Mouse (Mus musculus) frontal cortex, postnatal 10 days (tissue): ENCODE measurements around the gene Galnt7.

Experiments used
- DNase-seq, 2 experiments: peaks; one replicate each; pipeline ENCODE4 v3.0.0; 2022; ENCODE audit warnings: low spot score in 2 of 2, mixed read lengths in 1 of 2

The Galnt7 gene

DNA sequence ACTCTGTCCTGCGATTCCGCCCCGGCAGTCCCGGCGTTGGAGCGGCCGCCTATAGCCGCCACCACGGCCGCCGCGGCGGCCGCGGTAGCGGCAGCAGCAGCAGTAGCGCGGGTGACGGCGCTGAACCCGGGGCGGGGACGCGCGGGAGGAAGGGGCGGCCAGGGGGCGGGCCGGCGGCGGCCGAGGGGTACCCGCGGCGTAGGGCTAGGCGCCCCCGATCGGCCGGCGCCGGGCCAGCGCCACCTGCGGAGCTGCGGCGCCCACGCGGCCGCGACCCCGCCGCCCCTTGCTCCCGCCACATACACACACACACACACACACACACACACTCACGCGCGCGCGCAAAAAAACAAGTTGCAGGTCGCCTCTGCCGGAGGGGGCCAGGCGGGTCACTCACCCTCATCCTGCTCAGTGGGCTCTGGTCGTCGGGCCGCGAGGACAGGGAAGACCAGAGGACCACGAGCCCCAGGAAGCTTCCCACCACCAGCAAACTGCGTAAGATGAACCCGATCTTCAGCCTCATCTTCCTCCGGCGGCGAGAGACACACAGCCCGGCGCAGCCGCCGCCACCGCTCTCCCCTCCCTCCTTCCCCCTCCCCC, at the start of gene Galnt7:
Gene Galnt7, minus strand, starts transcription at position 577 of the 600 bp plus-strand sequence.
- DNase-seq: peak; percentile 33 to 52

- DNase-seq: no peak
Observed at GRCm38 (mm10) chr8:57688633-57689032, 35.8 kb upstream of the Galnt7 start.

- no peak for DNase-seq
Observed at GRCm38 (mm10) chr8:57685803-57686202, 33.0 kb upstream of the Galnt7 start.

GRCm38 (mm10) chr8:57680044-57680443, 27.2 kb upstream of the Galnt7 start:
- no peak for DNase-seq

DNA sequence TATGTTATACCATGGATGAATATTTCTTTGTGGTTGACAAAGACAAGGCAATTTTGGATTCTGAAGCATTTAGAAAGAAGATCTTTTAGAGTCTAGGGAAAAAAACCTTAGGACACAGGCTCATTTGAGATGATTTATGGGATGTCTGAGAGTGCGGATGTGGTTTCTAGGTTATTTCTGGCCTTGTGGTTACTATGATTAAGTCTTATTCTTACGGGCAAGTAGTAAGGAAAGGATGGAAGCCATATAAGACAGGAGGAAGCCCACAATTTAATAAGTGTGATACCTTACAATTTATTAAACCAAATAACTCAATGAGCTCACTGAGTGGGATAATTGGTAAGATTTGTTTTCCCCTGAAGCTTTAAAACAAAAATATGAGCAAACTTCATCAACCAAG, 11.3 kb upstream of the Galnt7 start:
- no peak for DNase-seq

GRCm38 (mm10) chr8:57660019-57660418, 7.2 kb upstream of the Galnt7 start:
- no peak for DNase-seq

DNA sequence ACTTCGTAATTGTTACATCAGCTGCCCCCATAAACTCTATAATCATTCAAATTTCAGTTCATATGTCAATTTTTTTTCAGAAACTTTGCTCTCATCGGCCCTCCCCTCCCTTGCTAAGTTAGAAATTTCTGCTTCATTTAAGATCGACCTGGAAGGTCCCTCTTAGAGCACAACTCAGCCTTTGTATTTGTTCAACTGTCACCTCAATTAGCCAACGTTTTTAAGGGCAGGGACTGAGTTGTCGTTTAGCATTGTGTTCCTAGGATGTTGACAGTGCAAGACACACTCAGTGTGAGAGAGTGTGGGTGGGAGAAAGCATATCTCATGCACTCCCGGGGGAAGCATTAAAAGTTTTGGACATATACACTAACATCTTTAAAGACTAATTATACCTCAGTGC, 3.6 kb upstream of the Galnt7 start:
- DNase-seq: no peak

- DNase-seq: no peak
Observed at GRCm38 (mm10) chr8:57654146-57654545, 1.3 kb upstream of the Galnt7 start.

GRCm38 (mm10) chr8:57653768-57654125, 915 bp upstream of the Galnt7 start:
- DNase-seq: no peak

DNA sequence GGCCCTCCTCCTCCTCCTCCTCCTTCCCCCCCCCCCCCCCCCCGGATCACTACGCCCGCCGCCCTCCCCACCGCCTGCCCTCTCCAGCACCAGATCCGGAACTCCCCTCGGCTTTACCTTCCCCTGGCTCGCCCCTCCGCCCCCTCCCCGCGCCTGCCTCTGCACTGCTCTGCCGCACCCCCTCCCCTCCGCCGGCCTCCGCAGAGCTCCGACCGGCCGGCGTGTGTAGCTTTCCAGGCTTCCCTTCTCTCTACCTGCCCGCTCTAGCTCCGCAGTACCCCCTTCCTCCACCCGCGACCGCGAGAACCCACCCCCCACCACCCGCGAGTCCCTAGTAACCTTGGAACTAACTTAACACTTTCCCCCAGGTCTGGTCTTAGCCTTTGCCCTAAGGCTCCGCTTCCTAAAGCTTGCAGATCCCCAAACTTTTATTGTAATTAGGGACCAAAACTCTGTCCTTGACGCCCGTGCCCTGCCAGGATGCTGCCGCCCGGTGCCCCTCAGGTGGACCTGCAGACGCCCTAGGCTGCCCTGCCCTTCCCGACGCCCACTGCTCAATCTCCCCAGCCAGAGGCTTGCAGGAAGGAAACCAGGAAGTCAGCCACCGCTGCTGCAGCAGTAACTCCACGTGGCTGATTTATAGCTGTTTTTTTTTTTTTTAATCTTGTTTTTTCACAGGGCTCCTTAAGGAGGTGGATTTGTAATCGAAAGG, 380 bp upstream of the Galnt7 start:
- DNase-seq: peak; percentile 14 to 19

DNA sequence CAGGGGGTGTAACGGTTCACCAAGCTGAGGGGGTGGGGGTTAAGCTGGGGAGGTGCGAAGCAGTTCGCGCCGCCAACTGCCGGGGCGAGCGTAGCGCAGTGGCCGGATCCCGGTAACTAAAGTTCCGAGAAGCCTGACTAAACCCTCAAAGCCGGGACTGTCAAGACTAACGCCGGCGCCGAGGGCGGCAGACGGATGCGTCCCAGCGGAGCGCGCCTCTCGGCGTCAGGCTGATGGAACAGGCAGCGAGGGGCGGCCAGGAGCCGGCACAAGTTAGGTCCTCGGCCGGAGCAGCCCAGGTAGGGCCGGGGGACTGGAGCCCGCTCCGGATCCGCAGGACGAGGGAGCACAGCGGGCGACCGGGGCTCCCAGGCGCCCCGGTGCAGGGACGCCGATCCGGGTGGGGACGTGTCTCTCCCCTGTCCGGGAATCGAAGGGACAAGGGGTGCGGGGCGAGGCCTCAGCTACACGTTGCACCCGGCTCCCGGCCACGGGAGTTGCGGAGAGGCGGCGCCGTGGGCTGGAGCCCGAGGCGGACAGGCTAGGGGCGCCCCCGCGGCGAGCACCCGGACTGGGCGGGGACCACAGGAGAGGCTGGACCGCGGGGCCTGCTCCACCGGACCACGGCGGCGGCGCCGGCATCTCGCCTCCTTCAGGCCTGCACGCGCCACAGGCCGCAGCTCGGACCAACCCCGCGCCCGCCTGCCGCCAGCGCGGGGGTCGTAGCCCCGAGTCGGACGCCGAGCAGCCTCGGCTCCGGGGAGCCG, 960 bp downstream of the Galnt7 start:
- peak; percentile 34 to 66 for DNase-seq

DNA sequence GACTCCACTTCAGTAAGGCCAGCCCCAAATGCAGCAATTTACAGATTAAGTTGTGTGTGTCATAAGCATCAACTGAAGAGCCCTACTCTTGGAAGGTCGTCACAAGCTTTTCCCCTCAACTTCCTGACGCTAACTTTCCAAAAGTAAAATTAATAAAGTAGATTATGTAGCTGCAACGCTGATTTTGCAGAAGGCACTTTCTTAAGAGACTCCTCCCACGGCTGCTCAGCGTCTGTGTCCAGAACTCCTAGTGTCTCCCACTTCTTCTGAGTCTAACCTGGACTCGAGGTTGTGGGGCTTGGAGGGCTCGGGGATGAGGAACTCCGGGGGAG, 1.5 kb downstream of the Galnt7 start:
- no peak for DNase-seq

GRCm38 (mm10) chr8:57650216-57650615, 2.6 kb downstream of the Galnt7 start:
- DNase-seq: no peak

GRCm38 (mm10) chr8:57647566-57647965, 5.3 kb downstream of the Galnt7 start:
- no peak for DNase-seq

GRCm38 (mm10) chr8:57644281-57644680, 8.6 kb downstream of the Galnt7 start:
- DNase-seq: no peak

GRCm38 (mm10) chr8:57642722-57643121, 10.1 kb downstream of the Galnt7 start:
- no peak for DNase-seq

- DNase-seq: no peak
Observed at GRCm38 (mm10) chr8:57638925-57639324, 13.9 kb downstream of the Galnt7 start.

DNA sequence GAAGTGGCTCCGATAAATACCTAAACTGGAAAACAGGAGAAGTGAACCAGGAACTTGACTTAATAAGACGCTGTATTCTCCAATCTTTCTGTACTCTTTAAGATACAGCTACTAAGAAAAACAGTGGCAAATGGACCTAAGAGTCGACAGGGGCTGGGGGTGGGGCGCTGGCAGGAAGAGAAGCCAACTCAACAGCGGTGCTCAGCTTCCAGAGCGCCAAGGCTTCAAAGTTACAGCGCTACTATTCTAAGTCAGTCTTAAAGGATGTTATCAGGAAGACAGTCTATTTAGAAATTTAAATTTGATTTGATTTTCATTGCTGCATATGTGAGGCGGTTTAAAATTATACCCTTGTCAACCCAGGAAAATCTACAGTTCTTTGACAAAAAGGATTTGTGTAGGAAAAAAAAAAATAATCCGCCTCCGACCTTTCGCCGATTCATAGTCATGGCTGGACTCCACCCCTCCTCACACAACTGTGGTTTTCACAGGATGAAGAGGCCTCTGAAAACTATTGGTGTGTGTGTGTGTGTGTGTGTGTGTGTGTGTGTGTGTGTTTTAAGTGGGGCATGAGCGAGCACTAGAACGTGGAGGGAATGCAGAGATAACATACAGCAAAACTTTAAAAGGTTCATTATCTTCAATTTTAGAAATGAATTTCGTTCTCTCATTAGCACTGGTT, 15.1 kb downstream of the Galnt7 start:
- DNase-seq: no peak

DNA sequence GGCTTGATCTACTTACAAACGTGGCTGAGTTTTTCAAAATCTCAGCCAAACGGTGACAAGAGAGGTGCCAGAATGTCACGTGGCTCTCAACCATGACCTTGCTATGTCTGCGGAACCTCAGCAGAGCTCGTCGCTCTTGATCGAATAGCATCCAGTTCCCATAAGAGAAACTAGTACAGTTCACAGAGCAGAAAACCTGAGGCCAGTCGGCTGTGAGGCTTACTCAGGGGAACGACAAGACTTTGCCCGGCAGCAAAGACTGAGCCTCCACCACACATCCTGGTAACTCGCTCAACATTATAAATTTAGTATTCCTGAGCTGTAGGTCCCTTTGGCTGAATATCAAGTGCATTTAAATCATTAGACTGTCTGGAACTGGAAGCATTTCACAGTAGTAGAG, 16.1 kb downstream of the Galnt7 start:
- DNase-seq: no peak

DNA sequence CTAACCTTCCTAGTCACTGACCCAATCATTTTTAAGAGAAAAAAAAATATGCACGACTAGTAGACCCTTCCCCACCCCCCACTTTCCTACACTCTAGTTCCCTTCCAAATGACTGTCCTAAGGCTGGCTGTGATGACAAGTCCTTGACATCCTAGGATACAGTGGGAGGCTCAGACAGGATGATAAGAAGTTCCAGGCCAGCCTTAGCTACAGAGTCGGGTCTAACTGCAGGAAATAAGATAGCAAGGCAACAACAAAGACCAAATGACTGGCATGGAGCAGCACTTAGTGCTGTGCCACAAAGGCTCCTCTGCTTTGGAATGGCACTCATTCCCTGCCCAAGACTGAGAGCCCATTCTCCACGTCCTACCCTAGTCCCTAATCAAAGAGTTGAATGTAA, 16.6 kb downstream of the Galnt7 start:
- DNase-seq: no peak

DNA sequence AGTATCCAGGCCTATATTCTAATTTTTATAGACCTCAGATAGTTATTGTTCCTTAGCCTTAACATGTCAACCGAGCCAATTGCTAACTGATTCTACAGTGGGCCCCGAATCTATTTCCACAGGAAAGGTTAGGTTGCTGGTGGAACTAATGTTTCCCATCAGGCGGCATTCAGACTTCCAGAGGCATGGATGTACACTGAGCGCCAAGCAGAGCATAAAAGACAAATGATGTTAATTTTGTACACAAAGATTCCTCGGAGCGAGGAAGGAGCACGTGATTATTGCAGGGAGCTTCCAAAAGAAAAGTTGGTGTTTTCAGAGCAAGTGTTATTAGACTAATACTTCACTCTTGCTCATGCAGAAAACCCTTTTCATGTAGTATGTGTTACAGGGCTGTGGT, 21.1 kb downstream of the Galnt7 start:
- DNase-seq: no peak

- no peak for DNase-seq
Observed at GRCm38 (mm10) chr8:57630148-57630547, 22.7 kb downstream of the Galnt7 start.
